Mouse (Mus musculus): ENCODE results near the gene Cep41. TPM values are rescaled to one million over a fixed set of nuclear protein-coding genes. Genes with fewer than 3 reads are reported as not detected.

The Cep41 gene
- total and polyA plus RNA-seq, 2 experiments from 2014 or later = 4.7 to 5.7 TPM

DNA sequence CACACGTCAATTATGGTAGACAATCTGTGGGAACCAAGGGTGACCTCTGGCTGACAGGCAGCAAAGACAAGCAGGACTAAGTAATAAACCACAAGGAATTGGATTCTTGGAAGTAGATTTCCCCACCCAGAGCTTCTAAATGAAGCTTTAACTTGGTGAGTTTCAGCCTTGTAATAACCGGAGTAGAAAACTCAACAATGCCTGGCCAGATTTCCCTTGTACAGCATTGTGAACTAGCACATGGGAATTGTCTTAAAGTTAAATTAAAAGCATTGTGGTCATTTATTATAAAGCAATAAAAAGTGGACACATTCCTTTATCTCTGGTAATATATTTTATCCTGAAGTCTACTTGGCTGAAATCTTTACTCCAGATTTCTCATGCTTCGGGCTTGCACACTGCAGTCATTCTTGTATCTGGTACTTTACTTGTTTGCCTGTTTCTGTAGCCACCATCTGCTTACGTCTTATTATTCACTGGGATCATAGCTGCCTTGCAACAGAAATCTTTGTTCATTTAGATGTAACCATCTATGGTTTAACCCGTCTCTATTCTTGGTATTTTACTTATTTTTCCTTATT, 21.4 kb upstream of the Cep41 start:
- DNase-seq (ENCODE audit: low spot score) (no peak), ATAC-seq (ENCODE audit: insufficient read depth, low read depth) (no peak)
- TF ChIP-seq EP300 (IDR thresholded peaks at IDR 0.05; ENCODE audit: low read depth) = no peak
- no peak for TF ChIP-seq CTCF (IDR thresholded peaks at IDR 0.05; ENCODE audit: low read depth)
- WGBS = 80% methylated on average over 5 of the region's 5 CpGs
- H3K27me3 ChIP-seq (ENCODE audit: control insufficient read depth, insufficient read depth, low read length) = no peaks in the 10 kb centered on the region
- no peak overlapping the region for H3K4me3 ChIP-seq (ENCODE audit: low read depth, low read length)
- no peak overlapping the region for H3K4me2 ChIP-seq (ENCODE audit: low read depth, low read length)
- no peaks in the 10 kb centered on the region for H3K36me3 ChIP-seq (replicated peaks; ENCODE audit: control insufficient read depth, insufficient read depth, low read length)
- peaks cover 6% of the 10 kb centered on the region; the same call in 1 of the 2 replicates for H3K4me1 ChIP-seq (ENCODE audit: control insufficient read depth, insufficient read depth)
- no peak overlapping the region for H3K27ac ChIP-seq (ENCODE audit: low read depth)
- H3K9ac ChIP-seq (replicated peaks; ENCODE audit: low read depth, low read length) = no peak overlapping the region
- no peaks in the 10 kb centered on the region for H3K9me3 ChIP-seq (replicated peaks; ENCODE audit: control insufficient read depth, low read length)

GRCm38 (mm10) chr6:30713896-30714295, 20.3 kb upstream of the Cep41 start:
- Histone ChIP-seq H3K4me1 (ENCODE audit: control insufficient read depth, insufficient read depth) (peaks cover 6% of the 10 kb centered on the region; the same call in 1 of the 2 replicates), H3K27ac (ENCODE audit: low read depth) (peak overlapping the region; percentile 32), H3K9me3 (replicated peaks; ENCODE audit: control insufficient read depth, low read length) (no peaks in the 10 kb centered on the region), H3K4me2 (ENCODE audit: low read depth, low read length) (no peak overlapping the region), H3K36me3 (replicated peaks; ENCODE audit: control insufficient read depth, insufficient read depth, low read length) (no peaks in the 10 kb centered on the region), H3K27me3 (ENCODE audit: control insufficient read depth, insufficient read depth, low read length) (no peaks in the 10 kb centered on the region), H3K4me3 (ENCODE audit: low read depth, low read length) (no peak overlapping the region), H3K9ac (replicated peaks; ENCODE audit: low read depth, low read length) (no peak overlapping the region)
- WGBS = 72% methylated on average over 11 of the region's 11 CpGs
- no peak for TF ChIP-seq EP300 (IDR thresholded peaks at IDR 0.05; ENCODE audit: low read depth)
- no peak for TF ChIP-seq CTCF (IDR thresholded peaks at IDR 0.05; ENCODE audit: low read depth)
- ATAC-seq (ENCODE audit: insufficient read depth, low read depth) = no peak
- no peak for DNase-seq (ENCODE audit: low spot score)

- peak overlapping the region; percentile 32 for H3K27ac ChIP-seq (ENCODE audit: low read depth)
- H3K9ac ChIP-seq (replicated peaks; ENCODE audit: low read depth, low read length) = no peak overlapping the region
- H3K36me3 ChIP-seq (replicated peaks; ENCODE audit: control insufficient read depth, insufficient read depth, low read length) = no peaks in the 10 kb centered on the region
- peaks cover 6% of the 10 kb centered on the region; the same call in 1 of the 2 replicates for H3K4me1 ChIP-seq (ENCODE audit: control insufficient read depth, insufficient read depth)
- 62% methylated on average over 6 of the region's 6 CpGs for WGBS
- no peaks in the 10 kb centered on the region for H3K27me3 ChIP-seq (ENCODE audit: control insufficient read depth, insufficient read depth, low read length)
- H3K9me3 ChIP-seq (replicated peaks; ENCODE audit: control insufficient read depth, low read length) = no peaks in the 10 kb centered on the region
- no peak for TF ChIP-seq EP300 (IDR thresholded peaks at IDR 0.05; ENCODE audit: low read depth)
- no peak for TF ChIP-seq CTCF (IDR thresholded peaks at IDR 0.05; ENCODE audit: low read depth)
- no peak overlapping the region for H3K4me3 ChIP-seq (ENCODE audit: low read depth, low read length)
- no peak overlapping the region for H3K4me2 ChIP-seq (ENCODE audit: low read depth, low read length)
- ATAC-seq (ENCODE audit: insufficient read depth, low read depth) = no peak
- DNase-seq (ENCODE audit: low spot score) = no peak
These were observed 19.9 kb upstream of the Cep41 start for GRCm38 (mm10) chr6:30713455-30713854.

DNA sequence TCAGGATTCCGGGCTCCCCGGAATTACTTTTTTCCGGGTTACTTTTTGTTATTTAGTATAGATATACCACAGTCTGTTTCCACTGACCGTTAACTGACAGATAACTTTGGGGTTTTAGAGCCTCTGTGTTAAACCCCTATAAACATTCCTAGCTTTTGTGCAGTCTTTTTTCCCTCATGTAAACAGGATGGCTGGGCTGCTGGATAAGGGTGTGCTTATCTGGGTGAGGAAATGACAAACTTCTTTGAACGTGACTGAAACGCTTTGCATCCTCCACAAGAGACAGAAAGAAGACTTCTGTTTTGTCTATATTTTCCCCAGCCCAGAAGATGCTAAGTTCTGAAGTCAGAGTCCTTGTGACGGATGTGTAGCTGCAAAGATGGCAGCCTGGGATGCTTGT, 18.9 kb upstream of the Cep41 start:
- peak overlapping the region; percentile 58 for H3K27ac ChIP-seq (ENCODE audit: low read depth)
- WGBS = 56% methylated on average over 7 of the region's 7 CpGs
- ATAC-seq (ENCODE audit: insufficient read depth, low read depth) = no peak
- H3K4me3 ChIP-seq (ENCODE audit: low read depth, low read length) = no peak overlapping the region
- TF ChIP-seq EP300 (IDR thresholded peaks at IDR 0.05; ENCODE audit: low read depth) (peak; percentile 47; the same call in 1 of the 2 replicates), CTCF (IDR thresholded peaks at IDR 0.05; ENCODE audit: low read depth) (no peak)
- H3K4me2 ChIP-seq (ENCODE audit: low read depth, low read length) = no peak overlapping the region
- H3K36me3 ChIP-seq (replicated peaks; ENCODE audit: control insufficient read depth, insufficient read depth, low read length) = no peaks in the 10 kb centered on the region
- H3K4me1 ChIP-seq (ENCODE audit: control insufficient read depth, insufficient read depth) = peaks cover 6% of the 10 kb centered on the region; the same call in 1 of the 2 replicates
- DNase-seq (ENCODE audit: low spot score) = peak; percentile 48
- no peaks in the 10 kb centered on the region for H3K27me3 ChIP-seq (ENCODE audit: control insufficient read depth, insufficient read depth, low read length)
- H3K9ac ChIP-seq (replicated peaks; ENCODE audit: low read depth, low read length) = no peak overlapping the region
- H3K9me3 ChIP-seq (replicated peaks; ENCODE audit: control insufficient read depth, low read length) = no peaks in the 10 kb centered on the region

GRCm38 (mm10) chr6:30711365-30711763, 17.8 kb upstream of the Cep41 start:
- no peak overlapping the region for H3K9ac ChIP-seq (replicated peaks; ENCODE audit: low read depth, low read length)
- no peaks in the 10 kb centered on the region for H3K27me3 ChIP-seq (ENCODE audit: control insufficient read depth, insufficient read depth, low read length)
- no peaks in the 10 kb centered on the region for H3K36me3 ChIP-seq (replicated peaks; ENCODE audit: control insufficient read depth, insufficient read depth, low read length)
- H3K4me3 ChIP-seq (ENCODE audit: low read depth, low read length) = no peak overlapping the region
- no peaks in the 10 kb centered on the region for H3K4me1 ChIP-seq (ENCODE audit: control insufficient read depth, insufficient read depth)
- TF ChIP-seq CTCF (IDR thresholded peaks at IDR 0.05; ENCODE audit: low read depth) = no peak
- no peak for TF ChIP-seq EP300 (IDR thresholded peaks at IDR 0.05; ENCODE audit: low read depth)
- WGBS = 54% methylated on average over 10 of the region's 10 CpGs
- H3K9me3 ChIP-seq (replicated peaks; ENCODE audit: control insufficient read depth, low read length) = no peaks in the 10 kb centered on the region
- H3K4me2 ChIP-seq (ENCODE audit: low read depth, low read length) = no peak overlapping the region
- no peak overlapping the region for H3K27ac ChIP-seq (ENCODE audit: low read depth)
- no peak for ATAC-seq (ENCODE audit: insufficient read depth, low read depth)
- DNase-seq (ENCODE audit: low spot score) = no peak
